Mouse (Mus musculus): ENCODE measurements around the gene Morn3. TPM values are rescaled to one million over a fixed set of nuclear protein-coding genes. Genes with fewer than 3 reads are reported as not detected.

Gene Morn3
- not detected for total RNA-seq (2021)

DNA sequence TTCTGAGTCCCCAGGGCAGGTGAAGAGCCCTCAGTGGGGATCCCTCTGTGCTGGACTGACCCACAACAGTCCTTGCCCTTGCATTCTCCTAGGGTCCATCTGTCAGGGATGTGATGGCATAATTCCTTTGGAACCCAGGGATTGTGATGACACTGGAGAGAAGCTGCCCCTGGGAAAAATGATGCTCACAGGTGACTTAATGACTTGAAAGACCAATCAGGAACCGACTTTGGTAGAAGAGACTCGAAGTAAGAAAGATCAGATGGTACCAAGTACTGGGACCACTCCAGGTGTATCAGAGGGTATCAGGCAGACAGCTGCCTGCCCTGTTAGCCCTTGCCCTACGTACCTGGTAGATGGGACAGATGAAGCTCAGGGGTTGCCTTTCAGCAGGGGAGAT, at the start of gene Morn3:
TSS of gene Morn3 (minus strand) at position 101 of the 400 bp plus-strand sequence.
- intact Hi-C loops (cut with DNase I), result loop anchor here (1.0 kb wide), 1 partner anchor 79 kb away; no protein-coding TSS in a partner anchor

GRCm38 (mm10) chr5:123096299-123096698, 49.5 kb upstream of the Morn3 start:
- DNase-seq, result no peak
- intact Hi-C loops (cut with DNase I), result loop anchor here (10.0 kb wide), 1 partner anchor 399 kb away; no protein-coding TSS in a partner anchor

More for the DNA sequence above, at the start of gene Morn3:
- DNase-seq, result no peak

GRCm38 (mm10) chr5:123094238-123094991, 47.6 kb upstream of the Morn3 start:
- no peak for DNase-seq
- intact Hi-C loops (cut with DNase I), result loop anchor here (10.0 kb wide), 1 partner anchor 400 kb away; no protein-coding TSS in a partner anchor

DNA sequence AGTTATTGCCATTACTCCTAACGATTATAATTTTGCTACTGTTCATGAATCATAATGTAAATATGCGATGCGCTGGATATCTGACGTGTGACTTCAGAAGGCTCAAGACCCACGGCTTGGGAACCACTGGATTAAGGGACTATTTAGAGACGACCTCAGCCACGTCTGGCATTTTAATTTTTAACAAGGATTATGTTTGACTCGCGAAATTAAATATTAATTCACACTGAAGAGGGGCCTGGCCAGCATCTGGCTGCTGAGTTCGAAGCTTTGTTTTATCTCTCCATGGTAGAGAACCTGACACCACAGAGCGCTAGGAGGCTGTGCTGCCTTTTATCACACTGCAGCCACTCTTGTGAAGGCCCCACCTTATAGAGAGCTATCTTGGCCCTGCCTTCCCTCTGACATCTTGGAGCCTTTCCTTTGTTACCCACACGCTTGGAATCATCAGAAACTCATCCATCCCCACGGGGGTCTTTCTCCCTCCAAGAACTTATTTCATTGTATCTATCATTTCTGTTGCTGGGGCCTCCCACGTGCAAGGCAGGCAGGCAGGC, 46.3 kb upstream of the Morn3 start:
- intact Hi-C loops (cut with DNase I), result loop anchor here (10.0 kb wide), 1 partner anchor 402 kb away; no protein-coding TSS in a partner anchor
- no peak for DNase-seq

GRCm38 (mm10) chr5:123090560-123091306, 43.9 kb upstream of the Morn3 start:
- no peak for DNase-seq
- intact Hi-C loops (cut with DNase I), result loop anchor here (10.0 kb wide), 1 partner anchor 404 kb away; no protein-coding TSS in a partner anchor

GRCm38 (mm10) chr5:123088784-123089183, 42.0 kb upstream of the Morn3 start:
- DNase-seq, result no peak

GRCm38 (mm10) chr5:123086501-123086900, 39.7 kb upstream of the Morn3 start:
- intact Hi-C loops (cut with DNase I), result no loop called here

More at GRCm38 (mm10) chr5:123088784-123089183, 42.0 kb upstream of the Morn3 start:
- intact Hi-C loops (cut with DNase I), result no loop called here

DNA sequence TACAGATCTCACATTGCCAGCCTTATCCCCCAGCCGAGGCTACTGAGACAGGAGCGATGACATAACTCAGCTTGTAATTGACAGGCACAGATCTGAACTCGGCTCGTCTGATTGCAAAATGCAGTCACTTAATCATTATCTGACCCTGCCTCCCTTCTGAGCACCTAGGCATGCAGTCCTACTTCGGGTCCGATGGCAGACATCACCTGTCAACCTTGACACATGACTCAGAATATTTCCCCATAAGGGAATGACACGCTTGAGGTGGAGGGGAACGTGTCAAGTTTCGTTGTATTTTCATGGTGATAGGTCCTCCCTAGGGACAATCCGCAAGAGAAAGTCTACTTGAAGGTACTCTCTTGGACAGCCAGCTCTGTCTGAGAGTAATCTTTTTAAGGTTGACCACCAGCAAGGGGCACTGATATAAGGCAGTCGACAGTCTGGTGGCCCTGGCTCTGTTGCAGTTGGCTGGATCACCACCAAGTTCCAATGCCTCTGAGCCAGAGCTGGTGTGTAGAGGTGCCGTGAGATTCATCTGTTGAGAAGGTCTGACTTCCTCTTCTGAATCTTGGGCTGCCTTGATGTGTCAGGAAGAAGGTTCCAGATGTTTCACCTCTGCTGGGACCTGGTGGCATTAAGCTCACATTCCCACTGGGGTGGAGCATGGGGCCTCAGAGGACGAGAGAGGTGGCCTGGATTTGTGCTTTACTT, 36.7 kb upstream of the Morn3 start:
- intact Hi-C loops (cut with DNase I), result no loop called here
- no peak for DNase-seq

More at GRCm38 (mm10) chr5:123086501-123086900, 39.7 kb upstream of the Morn3 start:
- DNase-seq, result no peak

- intact Hi-C loops (cut with DNase I), result no loop called here
These were observed 33.7 kb upstream of the Morn3 start for GRCm38 (mm10) chr5:123080510-123080909.

DNA sequence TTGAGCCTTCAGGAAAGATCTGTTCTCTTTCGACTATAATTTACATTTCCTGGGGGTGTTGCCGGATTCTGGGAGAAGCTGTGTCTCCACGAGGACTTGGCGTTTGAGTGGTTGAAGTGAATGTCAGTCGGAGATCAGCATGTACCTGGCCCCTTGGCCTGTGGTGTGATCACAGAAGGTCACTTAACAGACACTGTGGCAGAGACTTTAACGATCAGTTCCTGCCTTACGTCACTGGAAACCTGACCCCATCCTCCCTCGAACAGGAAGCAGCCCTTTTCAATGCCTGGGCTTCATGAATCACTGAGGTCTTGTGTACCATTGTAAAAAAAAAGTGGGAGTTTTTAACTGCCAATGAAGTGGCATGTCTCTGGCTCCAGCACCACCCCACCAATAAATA, 33.2 kb upstream of the Morn3 start:
- intact Hi-C loops (cut with DNase I), result no loop called here
- no peak for DNase-seq

More at GRCm38 (mm10) chr5:123080510-123080909, 33.7 kb upstream of the Morn3 start:
- DNase-seq, result no peak

GRCm38 (mm10) chr5:123079568-123079967, 32.8 kb upstream of the Morn3 start:
- DNase-seq, result no peak
- intact Hi-C loops (cut with DNase I), result no loop called here

GRCm38 (mm10) chr5:123076419-123077281, 29.8 kb upstream of the Morn3 start:
- peak; percentile 39 to 41 for DNase-seq
- intact Hi-C loops (cut with DNase I), result no loop called here

- intact Hi-C loops (cut with DNase I), result no loop called here
These were observed 29.0 kb upstream of the Morn3 start for GRCm38 (mm10) chr5:123075576-123076418.

DNA sequence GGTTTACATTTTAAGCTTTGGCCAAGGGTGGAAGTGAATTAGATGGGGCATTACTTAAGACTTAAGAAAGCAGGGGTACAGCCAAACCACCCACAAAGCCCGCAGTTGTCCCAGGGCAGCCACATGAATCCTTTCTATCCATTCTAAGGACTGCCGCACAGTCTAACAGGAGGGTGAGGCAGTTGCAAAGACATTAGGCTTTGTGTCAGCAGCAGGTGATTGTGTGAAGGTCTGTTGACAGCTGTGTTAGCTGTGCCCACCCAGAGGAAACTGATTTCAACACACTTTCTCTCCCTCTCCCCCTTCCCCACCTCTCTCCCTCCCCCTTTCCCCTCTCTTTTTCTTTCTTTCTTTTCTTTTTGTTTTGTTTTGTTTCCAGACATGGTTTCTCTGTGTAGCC, 21.9 kb upstream of the Morn3 start:
- DNase-seq, result no peak
- intact Hi-C loops (cut with DNase I), result no loop called here

More at GRCm38 (mm10) chr5:123075576-123076418, 29.0 kb upstream of the Morn3 start:
- peak; percentile 94 to 95 for DNase-seq

DNA sequence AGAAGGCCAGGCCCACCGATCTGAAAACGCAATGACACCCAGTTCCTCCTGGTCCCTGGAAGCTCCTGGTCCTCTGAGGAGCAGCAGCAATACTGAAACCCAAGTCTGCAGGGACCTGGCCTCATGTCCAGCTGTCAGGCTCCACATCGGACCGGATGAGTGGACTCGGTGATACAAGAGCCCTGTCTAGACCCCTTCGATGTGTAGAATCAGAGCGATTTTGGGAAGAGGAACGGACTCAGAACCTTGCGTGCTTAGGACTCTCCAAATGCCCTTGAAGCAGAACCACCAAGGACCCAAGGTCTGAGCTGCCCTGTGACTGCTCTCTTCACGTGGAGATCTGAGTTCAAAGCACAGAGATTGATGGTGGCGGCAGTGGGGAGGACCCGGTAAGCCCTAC, 21.3 kb upstream of the Morn3 start, which contains the start of gene Tmem120b:
TSS of gene Tmem120b (plus strand) at position 301 of the 400 bp plus-strand sequence.
- intact Hi-C loops (cut with DNase I), result no loop called here
- no peak for DNase-seq

DNA sequence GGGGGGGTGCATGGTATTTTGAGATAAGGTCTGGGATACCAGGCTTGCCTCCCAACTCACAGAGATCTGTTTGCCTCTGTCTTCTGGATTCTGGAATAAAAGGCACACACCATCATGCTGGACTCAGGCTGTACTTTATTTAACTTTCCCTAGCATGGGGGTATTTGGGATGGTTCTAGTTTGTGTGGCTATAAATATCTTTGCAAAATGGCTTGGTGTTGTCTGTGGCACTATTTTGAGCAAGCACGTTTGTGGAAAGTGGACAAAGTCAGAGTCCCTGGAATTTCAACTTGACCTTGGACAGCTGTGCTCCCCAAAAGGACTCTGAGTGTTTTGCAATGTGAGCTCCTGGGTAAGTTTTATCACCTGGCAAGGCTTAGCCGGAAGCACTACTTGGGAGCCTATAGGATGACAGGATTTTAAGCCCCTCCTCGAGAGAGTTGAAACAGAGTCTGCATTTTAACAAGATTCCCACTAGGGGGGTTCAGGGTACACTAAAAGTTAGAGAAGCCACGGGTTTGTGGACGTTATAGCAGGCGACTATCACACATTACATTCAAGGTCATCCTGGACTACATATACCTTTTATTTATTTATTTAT, 20.7 kb upstream of the Morn3 start:
- intact Hi-C loops (cut with DNase I), result no loop called here
- DNase-seq, result peak; percentile 71 to 74

GRCm38 (mm10) chr5:123064207-123064606, 17.4 kb upstream of the Morn3 start:
- peak; percentile 77 to 85 for DNase-seq
- intact Hi-C loops (cut with DNase I), result loop anchor here (1.0 kb wide), 3 partner anchors 69 to 107 kb away; no protein-coding TSS in a partner anchor

DNA sequence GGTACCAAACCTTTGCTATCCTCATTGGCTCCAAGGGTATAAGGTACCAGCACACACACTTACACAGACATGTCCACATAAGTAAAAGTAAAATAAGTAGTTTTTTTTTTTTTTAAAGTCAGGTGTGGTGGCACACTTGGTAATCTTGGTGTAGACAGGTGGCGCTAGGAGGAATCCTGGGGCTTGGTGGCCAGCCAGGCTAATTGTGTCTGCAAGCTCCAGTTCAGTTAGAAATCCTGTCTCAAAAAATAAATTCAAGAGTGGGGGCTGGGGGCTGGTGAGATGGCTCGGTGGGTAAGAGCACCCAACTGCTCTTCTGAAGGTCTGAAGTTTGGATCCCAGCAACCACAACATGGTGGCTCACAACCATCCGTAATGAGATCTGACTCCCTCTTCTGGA, 16.3 kb upstream of the Morn3 start:
- no peak for DNase-seq
- intact Hi-C loops (cut with DNase I), result no loop called here
